Mouse (Mus musculus): ENCODE measurements around the gene Cul9. TPM values are rescaled to one million over a fixed set of nuclear protein-coding genes. Genes with fewer than 3 reads are reported as not detected.

Cul9 gene
- total and polyA plus RNA-seq, 3 experiments, result 0.45 to 0.76 (median 0.70) TPM

- no peak for DNase-seq (ENCODE audit: low spot score)
- peaks cover 32% of the 10 kb centered on the region for H3K27me3 ChIP-seq (ENCODE audit: insufficient read depth, low read length)
- no peak for ATAC-seq (ENCODE audit: extremely low read depth, insufficient number of reproducible peaks, low FRiP score, poor library complexity, severe bottlenecking)
- H3K36me3 ChIP-seq (replicated peaks), result no peaks in the 10 kb centered on the region
- no peaks in the 10 kb centered on the region for H3K4me1 ChIP-seq (ENCODE audit: insufficient read depth, low read depth, low read length)
- TF ChIP-seq GATA1 (IDR thresholded peaks at IDR 0.05; ENCODE audit: borderline replicate concordance, low read length), result no peak
- no peak for TF ChIP-seq GATA2 (IDR thresholded peaks at IDR 0.05; ENCODE audit: borderline replicate concordance, low read depth, low read length)
- no peak for TF ChIP-seq TAL1 (conservative IDR thresholded peaks at IDR 0.05; ENCODE audit: low read depth, low read length)
- no peak for TF ChIP-seq POLR2AphosphoS5 (IDR thresholded peaks at IDR 0.05; ENCODE audit: insufficient replicate concordance, low read depth, low read length)
- no peak for TF ChIP-seq CTCF (IDR thresholded peaks at IDR 0.05; ENCODE audit: low read depth, low read length)
- no peaks in the 10 kb centered on the region for H3K9me3 ChIP-seq (replicated peaks)
- H3K4me3 ChIP-seq (ENCODE audit: low read depth, low read length), result no peak overlapping the region
Observed at GRCm38 (mm10) chr17:46453970-46454411, 92.2 kb downstream of the Cul9 start.

- no peak for ATAC-seq (ENCODE audit: extremely low read depth, insufficient number of reproducible peaks, low FRiP score, poor library complexity, severe bottlenecking)
- TF ChIP-seq TAL1 (conservative IDR thresholded peaks at IDR 0.05; ENCODE audit: low read depth, low read length) (no peak), GATA2 (IDR thresholded peaks at IDR 0.05; ENCODE audit: borderline replicate concordance, low read depth, low read length) (no peak), POLR2AphosphoS5 (IDR thresholded peaks at IDR 0.05; ENCODE audit: insufficient replicate concordance, low read depth, low read length) (no peak), CTCF (IDR thresholded peaks at IDR 0.05; ENCODE audit: low read depth, low read length) (no peak), GATA1 (IDR thresholded peaks at IDR 0.05; ENCODE audit: borderline replicate concordance, low read length) (no peak)
Observed at GRCm38 (mm10) chr17:46453302-46453948, 92.8 kb downstream of the Cul9 start.

GRCm38 (mm10) chr17:46452683-46453082 lies 93.5 kb downstream of the Cul9 start:
- H3K9me3 ChIP-seq (replicated peaks), result no peaks in the 10 kb centered on the region
- no peaks in the 10 kb centered on the region for H3K4me1 ChIP-seq (ENCODE audit: insufficient read depth, low read depth, low read length)
- peaks cover 35% of the 10 kb centered on the region for H3K27me3 ChIP-seq (ENCODE audit: insufficient read depth, low read length)
- TF ChIP-seq GATA1 (IDR thresholded peaks at IDR 0.05; ENCODE audit: borderline replicate concordance, low read length) (no peak), CTCF (IDR thresholded peaks at IDR 0.05; ENCODE audit: low read depth, low read length) (no peak), GATA2 (IDR thresholded peaks at IDR 0.05; ENCODE audit: borderline replicate concordance, low read depth, low read length) (no peak), TAL1 (conservative IDR thresholded peaks at IDR 0.05; ENCODE audit: low read depth, low read length) (no peak), POLR2AphosphoS5 (IDR thresholded peaks at IDR 0.05; ENCODE audit: insufficient replicate concordance, low read depth, low read length) (no peak)
- no peak overlapping the region for H3K4me3 ChIP-seq (ENCODE audit: low read depth, low read length)
- DNase-seq (ENCODE audit: low spot score) (no peak), ATAC-seq (ENCODE audit: extremely low read depth, insufficient number of reproducible peaks, low FRiP score, poor library complexity, severe bottlenecking) (no peak)
- no peaks in the 10 kb centered on the region for H3K36me3 ChIP-seq (replicated peaks)

More at GRCm38 (mm10) chr17:46453302-46453948, 92.8 kb downstream of the Cul9 start:
- H3K4me3 ChIP-seq (ENCODE audit: low read depth, low read length), result no peak overlapping the region
- H3K36me3 ChIP-seq (replicated peaks), result no peaks in the 10 kb centered on the region
- no peaks in the 10 kb centered on the region for H3K9me3 ChIP-seq (replicated peaks)
- H3K27me3 ChIP-seq (ENCODE audit: insufficient read depth, low read length), result peaks cover 35% of the 10 kb centered on the region
- H3K4me1 ChIP-seq (ENCODE audit: insufficient read depth, low read depth, low read length), result no peaks in the 10 kb centered on the region
- DNase-seq (ENCODE audit: low spot score), result no peak

Other genes with a start within 250 kb of the Cul9 start
Only the 20 nearest of the 22 such genes appear.
- gene Abcc10, start 218.0 kb downstream of the Cul9 start, total RNA-seq (2014; fragmentation: Nextera tagmentation), result 8.6 and 9.4 TPM in 2 replicates
- 3.1 and 3.8 TPM in 2 replicates for gene Abcc10, start 218.0 kb downstream of the Cul9 start, total RNA-seq (2017)
- gene Abcc10, start 218.0 kb downstream of the Cul9 start, polyA plus RNA-seq (2012), result 11.6 and 11.7 TPM in 2 replicates
- gene Zfp318, start 162.7 kb downstream of the Cul9 start, total RNA-seq (2014; fragmentation: Nextera tagmentation), result 45.3 and 46.6 TPM in 2 replicates
- 25.2 and 27.5 TPM in 2 replicates for gene Zfp318, start 162.7 kb downstream of the Cul9 start, total RNA-seq (2017)
- gene Zfp318, start 162.7 kb downstream of the Cul9 start, polyA plus RNA-seq (2012), result 3.5 and 4.1 TPM in 2 replicates
- gene Crip3, start 117.5 kb downstream of the Cul9 start, total RNA-seq (2014; fragmentation: Nextera tagmentation), result not detected in 2 replicates
- 0.12 TPM in 1 of 2 replicates, not detected in the other for gene Crip3, start 117.5 kb downstream of the Cul9 start, total RNA-seq (2017)
- not detected in 2 replicates for gene Crip3, start 117.5 kb downstream of the Cul9 start, polyA plus RNA-seq (2012)
- not detected in 2 replicates for gene Slc22a7, start 107.9 kb downstream of the Cul9 start, total RNA-seq (2014; fragmentation: Nextera tagmentation)
- gene Slc22a7, start 107.9 kb downstream of the Cul9 start, total RNA-seq (2017), result not detected in 2 replicates
- not detected in 2 replicates for gene Slc22a7, start 107.9 kb downstream of the Cul9 start, polyA plus RNA-seq (2012)
- gene Ttbk1, start 58.7 kb downstream of the Cul9 start, total RNA-seq (2014; fragmentation: Nextera tagmentation), result not detected in 2 replicates
- 0.11 and 0.52 TPM in 2 replicates for gene Ttbk1, start 58.7 kb downstream of the Cul9 start, total RNA-seq (2017)
- gene Ttbk1, start 58.7 kb downstream of the Cul9 start, polyA plus RNA-seq (2012), result 0.01 TPM in 1 of 2 replicates, not detected in the other
- gene Dnph1, start 49.7 kb downstream of the Cul9 start, total RNA-seq (2014; fragmentation: Nextera tagmentation), result 26.0 and 29.8 TPM in 2 replicates
- 18.8 and 24.9 TPM in 2 replicates for gene Dnph1, start 49.7 kb downstream of the Cul9 start, total RNA-seq (2017)
- 36.9 and 38.1 TPM in 2 replicates for gene Dnph1, start 49.7 kb downstream of the Cul9 start, polyA plus RNA-seq (2012)
- gene Srf, start 9.8 kb upstream of the Cul9 start, total RNA-seq (2014; fragmentation: Nextera tagmentation), result 52.7 and 60.3 TPM in 2 replicates
- gene Srf, start 9.8 kb upstream of the Cul9 start, total RNA-seq (2017), result 18.4 and 22.7 TPM in 2 replicates
- gene Srf, start 9.8 kb upstream of the Cul9 start, polyA plus RNA-seq (2012), result 113 and 114 TPM in 2 replicates
- not detected in 2 replicates for gene Ptk7, start 83.1 kb upstream of the Cul9 start, total RNA-seq (2014; fragmentation: Nextera tagmentation)
- 0.05 TPM in 1 of 2 replicates, not detected in the other for gene Ptk7, start 83.1 kb upstream of the Cul9 start, total RNA-seq (2017)
- gene Ptk7, start 83.1 kb upstream of the Cul9 start, polyA plus RNA-seq (2012), result 0.01 TPM in 1 of 2 replicates, not detected in the other
- gene Klc4, start 99.6 kb upstream of the Cul9 start, total RNA-seq (2014; fragmentation: Nextera tagmentation), result 1.3 and 2.1 TPM in 2 replicates
- 8.9 and 10.2 TPM in 2 replicates for gene Klc4, start 99.6 kb upstream of the Cul9 start, total RNA-seq (2017)
- 11.7 and 12.3 TPM in 2 replicates for gene Klc4, start 99.6 kb upstream of the Cul9 start, polyA plus RNA-seq (2012)
- 44.7 and 59.4 TPM in 2 replicates for gene Mrpl2, start 99.8 kb upstream of the Cul9 start, total RNA-seq (2014; fragmentation: Nextera tagmentation)
- gene Mrpl2, start 99.8 kb upstream of the Cul9 start, total RNA-seq (2017), result 76.3 and 107 TPM in 2 replicates
- 853 and 1,060 TPM in 2 replicates for gene Mrpl2, start 99.8 kb upstream of the Cul9 start, polyA plus RNA-seq (2012)
- 44.1 and 47.4 TPM in 2 replicates for gene Cul7, start 103.9 kb upstream of the Cul9 start, total RNA-seq (2014; fragmentation: Nextera tagmentation)
- gene Cul7, start 103.9 kb upstream of the Cul9 start, total RNA-seq (2017), result 27.4 and 30.0 TPM in 2 replicates
- 136 and 142 TPM in 2 replicates for gene Cul7, start 103.9 kb upstream of the Cul9 start, polyA plus RNA-seq (2012)
- 12.2 and 13.2 TPM in 2 replicates for gene Rrp36, start 128.0 kb upstream of the Cul9 start, total RNA-seq (2014; fragmentation: Nextera tagmentation)
- gene Rrp36, start 128.0 kb upstream of the Cul9 start, total RNA-seq (2017), result 48.0 and 67.2 TPM in 2 replicates
- gene Rrp36, start 128.0 kb upstream of the Cul9 start, polyA plus RNA-seq (2012), result 39.0 and 45.0 TPM in 2 replicates
- gene Mea1, start 132.4 kb upstream of the Cul9 start, total RNA-seq (2014; fragmentation: Nextera tagmentation), result 37.1 and 42.4 TPM in 2 replicates
- 79.5 and 83.8 TPM in 2 replicates for gene Mea1, start 132.4 kb upstream of the Cul9 start, total RNA-seq (2017)
- 84.7 and 105 TPM in 2 replicates for gene Mea1, start 132.4 kb upstream of the Cul9 start, polyA plus RNA-seq (2012)
- 70.1 and 79.1 TPM in 2 replicates for gene Klhdc3, start 134.5 kb upstream of the Cul9 start, total RNA-seq (2014; fragmentation: Nextera tagmentation)
- 21.0 and 26.0 TPM in 2 replicates for gene Klhdc3, start 134.5 kb upstream of the Cul9 start, total RNA-seq (2017)
- 221 and 297 TPM in 2 replicates for gene Klhdc3, start 134.5 kb upstream of the Cul9 start, polyA plus RNA-seq (2012)
- 55.2 and 56.6 TPM in 2 replicates for gene Ppp2r5d, start 158.7 kb upstream of the Cul9 start, total RNA-seq (2014; fragmentation: Nextera tagmentation)
- 33.9 and 40.1 TPM in 2 replicates for gene Ppp2r5d, start 158.7 kb upstream of the Cul9 start, total RNA-seq (2017)
- 78.5 and 83.4 TPM in 2 replicates for gene Ppp2r5d, start 158.7 kb upstream of the Cul9 start, polyA plus RNA-seq (2012)
- 19.8 and 22.1 TPM in 2 replicates for gene Pex6, start 165.1 kb upstream of the Cul9 start, total RNA-seq (2014; fragmentation: Nextera tagmentation)
- gene Pex6, start 165.1 kb upstream of the Cul9 start, total RNA-seq (2017), result 14.3 and 17.3 TPM in 2 replicates
- gene Pex6, start 165.1 kb upstream of the Cul9 start, polyA plus RNA-seq (2012), result 52.6 and 56.0 TPM in 2 replicates
- not detected in 2 replicates for gene Gnmt, start 182.8 kb upstream of the Cul9 start, total RNA-seq (2014; fragmentation: Nextera tagmentation)
- 0.52 TPM in 1 of 2 replicates, not detected in the other for gene Gnmt, start 182.8 kb upstream of the Cul9 start, total RNA-seq (2017)
- gene Gnmt, start 182.8 kb upstream of the Cul9 start, polyA plus RNA-seq (2012), result 0.17 TPM in 1 of 2 replicates, not detected in the other
- gene Cnpy3, start 205.8 kb upstream of the Cul9 start, total RNA-seq (2014; fragmentation: Nextera tagmentation), result 12.8 and 14.4 TPM in 2 replicates
- 36.3 and 41.1 TPM in 2 replicates for gene Cnpy3, start 205.8 kb upstream of the Cul9 start, total RNA-seq (2017)
- gene Cnpy3, start 205.8 kb upstream of the Cul9 start, polyA plus RNA-seq (2012), result 96.9 and 114 TPM in 2 replicates
- not detected in 2 replicates for gene Ptcra, start 217.3 kb upstream of the Cul9 start, total RNA-seq (2014; fragmentation: Nextera tagmentation)
- 0.12 and 0.27 TPM in 2 replicates for gene Ptcra, start 217.3 kb upstream of the Cul9 start, total RNA-seq (2017)
- 0.04 and 0.07 TPM in 2 replicates for gene Ptcra, start 217.3 kb upstream of the Cul9 start, polyA plus RNA-seq (2012)
- gene 2310039H08Rik, start 226.2 kb upstream of the Cul9 start, total RNA-seq (2014; fragmentation: Nextera tagmentation), result 26.8 and 33.4 TPM in 2 replicates
- 17.4 and 24.3 TPM in 2 replicates for gene 2310039H08Rik, start 226.2 kb upstream of the Cul9 start, total RNA-seq (2017)
- gene 2310039H08Rik, start 226.2 kb upstream of the Cul9 start, polyA plus RNA-seq (2012), result 129 and 189 TPM in 2 replicates